Mouse (Mus musculus): ENCODE data around the gene Aff4. TPM values are rescaled to one million over a fixed set of nuclear protein-coding genes. Genes with fewer than 3 reads are reported as not detected.

Gene Aff4
- total and polyA plus RNA-seq, 3 experiments: 13.7 to 80.0 (median 77.3) TPM

DNA sequence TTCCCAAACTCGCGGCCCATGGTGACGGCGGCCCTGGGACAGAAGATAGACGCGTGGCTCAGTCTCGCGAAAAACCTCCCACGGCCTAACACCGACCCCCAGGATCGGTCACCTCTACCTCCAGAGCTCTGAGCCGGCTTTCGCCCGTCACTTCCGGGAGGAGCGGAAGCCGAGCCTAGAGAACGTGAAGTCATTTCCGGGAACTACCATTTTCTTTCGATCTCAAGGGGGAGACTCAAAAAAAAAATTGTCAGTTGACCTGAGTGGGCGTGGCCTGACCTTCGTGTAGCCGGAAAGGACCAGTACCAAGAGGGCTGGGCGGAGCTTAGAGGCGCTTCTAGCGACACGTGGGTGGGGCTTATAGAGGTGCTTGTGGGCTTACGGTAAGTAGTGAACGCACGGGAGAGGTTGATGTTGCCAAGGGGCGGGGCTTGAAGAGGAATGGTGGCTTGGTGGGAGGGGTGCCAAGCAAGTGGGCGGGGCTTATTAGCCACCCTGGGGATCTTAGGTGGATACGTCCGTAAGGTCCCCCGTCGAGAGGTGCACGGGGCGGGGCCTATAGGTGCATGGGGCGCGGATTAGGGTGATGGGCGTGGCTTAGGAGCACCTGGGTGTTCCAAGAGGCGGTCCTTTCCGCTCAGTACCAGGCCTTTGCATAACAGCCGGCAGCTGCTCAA is 80.2 kb downstream of the Aff4 start, which contains the start of the genes Uqcrq and Gdf9:
TSS of gene Uqcrq (minus strand) at position 162 of the 677 bp plus-strand sequence.
TSS of gene Gdf9 (plus strand) at position 354 of the 677 bp plus-strand sequence.
- intact Hi-C loops (cut with DNase I): loop anchor here (5.0 kb wide), 1 partner anchor 134 kb away; no protein-coding TSS in a partner anchor
- TF ChIP-seq POLR2A (IDR thresholded peaks at IDR 0.05; ENCODE audit: insufficient read depth, low read depth, low read length): peak; percentile 95
- no peak for TF ChIP-seq CTCF (IDR thresholded peaks at IDR 0.05)
- 0 out of 2 replicates have a peak, but pooled peaks have one; percentile 33 for TF ChIP-seq EP300 (IDR thresholded peaks at IDR 0.05; ENCODE audit: insufficient read depth, low read depth, low read length)
- DNase-seq: peak; percentile 96 to 99
- Histone ChIP-seq H3K79me2 (replicated peaks; ENCODE audit: control insufficient read depth, insufficient read depth, low read length) (no peaks in the 10 kb centered on the region), H3K36me3 (ENCODE audit: control insufficient read depth, insufficient read depth, low read length) (no peaks in the 10 kb centered on the region), H3K9ac (ENCODE audit: low read depth, low read length) (peak within 1 kb of the TSS; percentile 95), H3K4me1 (ENCODE audit: control insufficient read depth, insufficient read depth, low read length) (peaks cover 4% of the 10 kb centered on the region), H3K27me3 (ENCODE audit: control insufficient read depth, insufficient read depth, low read length) (no peaks in the 10 kb centered on the region), H3K27ac (peak within 1 kb of the TSS; percentile 95), H3K4me3 (peak within 1 kb of the TSS; percentile 99)
- WGBS: under 1% methylated on average over 44 of the region's 44 CpGs

DNA sequence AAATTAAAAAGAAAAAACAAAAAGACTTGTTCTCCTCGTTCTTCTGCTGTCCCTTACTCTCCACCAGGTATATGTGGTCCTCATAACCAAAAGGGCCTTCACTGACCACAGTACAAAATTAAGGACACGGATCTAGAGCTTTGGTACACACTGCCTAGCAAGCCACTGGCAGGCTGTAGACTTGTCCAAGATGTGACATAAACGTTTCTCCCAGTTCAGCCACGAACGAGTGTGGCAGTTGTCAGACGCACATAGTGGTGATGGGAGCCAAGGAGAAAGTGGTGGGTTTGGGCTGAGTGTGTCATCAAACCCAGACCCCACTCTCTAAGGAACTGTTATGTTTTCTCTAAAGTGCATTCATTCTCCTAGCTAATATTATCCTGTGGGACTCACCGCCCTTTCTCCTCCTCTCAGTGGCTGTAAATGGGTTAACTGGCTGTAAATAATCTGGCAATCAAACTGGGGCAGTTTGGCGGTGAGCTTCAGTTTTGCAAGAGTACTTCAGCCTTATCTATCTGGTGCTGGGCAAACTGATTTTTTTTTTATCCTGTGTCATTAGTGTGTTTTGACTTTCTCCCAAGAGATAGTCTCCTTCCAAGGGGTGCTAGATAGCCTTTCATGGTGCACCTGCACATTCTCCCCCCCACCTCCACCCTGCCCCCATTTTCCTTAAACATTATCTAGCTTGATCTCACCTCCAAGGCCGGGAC is 80.9 kb downstream of the Aff4 start:
- intact Hi-C loops (cut with DNase I): loop anchor here (5.0 kb wide), 1 partner anchor 134 kb away; no protein-coding TSS in a partner anchor
- no peak for TF ChIP-seq POLR2A (IDR thresholded peaks at IDR 0.05; ENCODE audit: insufficient read depth, low read depth, low read length)
- no peak for TF ChIP-seq CTCF (IDR thresholded peaks at IDR 0.05)
- TF ChIP-seq EP300 (IDR thresholded peaks at IDR 0.05; ENCODE audit: insufficient read depth, low read depth, low read length): no peak
- no peaks in the 10 kb centered on the region for H3K36me3 ChIP-seq (ENCODE audit: control insufficient read depth, insufficient read depth, low read length)
- DNase-seq: peak; percentile 47 to 48
- no peaks in the 10 kb centered on the region for H3K27me3 ChIP-seq (ENCODE audit: control insufficient read depth, insufficient read depth, low read length)
- 13% methylated on average over 9 of the region's 9 CpGs for WGBS
- no peaks in the 10 kb centered on the region for H3K79me2 ChIP-seq (replicated peaks; ENCODE audit: control insufficient read depth, insufficient read depth, low read length)
- peak overlapping the region; percentile 95 for H3K27ac ChIP-seq
- H3K4me1 ChIP-seq (ENCODE audit: control insufficient read depth, insufficient read depth, low read length): peaks cover 4% of the 10 kb centered on the region
- H3K4me3 ChIP-seq: peak overlapping the region; percentile 99
- H3K9ac ChIP-seq (ENCODE audit: low read depth, low read length): peak overlapping the region; percentile 17

DNA sequence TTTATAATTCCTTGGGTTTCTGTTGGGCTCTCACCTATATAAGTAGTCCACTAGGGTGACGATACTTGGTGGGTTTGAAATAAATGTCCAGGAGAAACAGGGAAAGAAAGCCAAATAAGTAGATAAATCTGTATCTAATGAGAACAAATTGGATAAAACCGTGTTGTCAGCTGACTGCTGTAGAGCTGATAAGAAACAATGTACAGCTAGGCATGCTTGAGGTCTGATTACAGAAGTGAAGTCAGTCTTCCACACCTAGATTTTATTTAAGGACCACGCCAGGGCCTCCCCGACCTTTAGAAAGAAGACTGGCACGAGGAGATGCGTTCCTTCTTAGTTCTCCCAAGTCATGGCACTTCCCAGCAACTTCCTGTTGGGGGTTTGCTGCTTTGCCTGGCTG is 82.4 kb downstream of the Aff4 start:
- no peaks in the 10 kb centered on the region for H3K36me3 ChIP-seq (ENCODE audit: control insufficient read depth, insufficient read depth, low read length)
- DNase-seq: no peak
- no peaks in the 10 kb centered on the region for H3K27me3 ChIP-seq (ENCODE audit: control insufficient read depth, insufficient read depth, low read length)
- intact Hi-C loops (cut with DNase I): loop anchor here (5.0 kb wide), 1 partner anchor 136 kb away; no protein-coding TSS in a partner anchor
- H3K27ac ChIP-seq: no peak overlapping the region
- no peak overlapping the region for H3K9ac ChIP-seq (ENCODE audit: low read depth, low read length)
- peaks cover 4% of the 10 kb centered on the region for H3K4me1 ChIP-seq (ENCODE audit: control insufficient read depth, insufficient read depth, low read length)
- no peak for TF ChIP-seq CTCF (IDR thresholded peaks at IDR 0.05)
- TF ChIP-seq POLR2A (IDR thresholded peaks at IDR 0.05; ENCODE audit: insufficient read depth, low read depth, low read length): no peak
- no peak for TF ChIP-seq EP300 (IDR thresholded peaks at IDR 0.05; ENCODE audit: insufficient read depth, low read depth, low read length)
- H3K4me3 ChIP-seq: no peak overlapping the region
- H3K79me2 ChIP-seq (replicated peaks; ENCODE audit: control insufficient read depth, insufficient read depth, low read length): no peaks in the 10 kb centered on the region
- WGBS: 39% methylated on average over 6 of the region's 6 CpGs

DNA sequence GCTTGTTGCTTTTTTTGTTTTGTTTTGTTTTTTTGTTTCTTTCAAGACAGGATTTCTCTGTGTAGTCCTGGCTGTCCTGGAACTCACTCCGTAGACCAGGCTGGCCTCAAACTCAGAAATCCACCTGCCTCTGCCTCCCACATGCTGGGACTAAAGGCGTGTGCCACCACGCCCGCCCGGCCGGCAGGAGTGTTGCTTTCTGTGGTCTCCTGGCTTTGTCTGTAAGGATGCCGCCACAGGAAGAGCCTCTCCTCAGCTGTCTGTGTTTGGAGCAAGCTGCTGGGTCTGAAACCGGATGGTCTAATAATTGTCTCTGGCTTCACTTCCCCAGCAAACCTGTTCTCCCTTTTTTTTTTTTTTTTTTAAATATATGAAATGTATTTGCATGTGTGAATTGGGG is 84.9 kb downstream of the Aff4 start:
- no peak for DNase-seq
- Histone ChIP-seq H3K27ac (no peak overlapping the region), H3K4me1 (ENCODE audit: control insufficient read depth, insufficient read depth, low read length) (peaks cover 2% of the 10 kb centered on the region), H3K36me3 (ENCODE audit: control insufficient read depth, insufficient read depth, low read length) (no peaks in the 10 kb centered on the region), H3K79me2 (replicated peaks; ENCODE audit: control insufficient read depth, insufficient read depth, low read length) (no peaks in the 10 kb centered on the region), H3K4me3 (no peak overlapping the region), H3K27me3 (ENCODE audit: control insufficient read depth, insufficient read depth, low read length) (no peaks in the 10 kb centered on the region), H3K9ac (ENCODE audit: low read depth, low read length) (no peak overlapping the region)
- 63% methylated on average over 8 of the region's 8 CpGs for WGBS
- TF ChIP-seq EP300 (IDR thresholded peaks at IDR 0.05; ENCODE audit: insufficient read depth, low read depth, low read length) (no peak), POLR2A (IDR thresholded peaks at IDR 0.05; ENCODE audit: insufficient read depth, low read depth, low read length) (no peak), CTCF (IDR thresholded peaks at IDR 0.05) (no peak)
- intact Hi-C loops (cut with DNase I): no loop called here

DNA sequence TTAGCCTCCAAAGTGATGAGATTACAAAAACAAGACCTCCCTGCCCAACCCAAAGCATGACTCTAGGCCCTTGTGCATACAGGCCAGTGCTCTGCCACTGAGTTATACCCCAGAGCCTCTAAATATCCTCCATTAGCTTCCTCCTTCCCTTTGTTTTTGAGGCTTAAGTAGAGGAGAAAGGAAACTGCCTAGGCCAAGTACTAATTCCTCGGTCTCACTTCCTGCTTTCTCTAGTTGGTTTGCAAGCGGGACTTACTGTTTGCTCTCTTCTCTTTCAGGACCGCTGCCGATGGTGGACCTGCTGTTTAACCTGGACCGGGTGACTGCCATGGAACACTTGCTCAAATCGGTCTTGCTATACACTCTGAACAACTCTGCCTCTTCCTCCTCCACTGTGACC is 85.7 kb downstream of the Aff4 start:
- Histone ChIP-seq H3K27ac (no peak overlapping the region), H3K4me3 (no peak overlapping the region), H3K4me1 (ENCODE audit: control insufficient read depth, insufficient read depth, low read length) (peaks cover 1% of the 10 kb centered on the region), H3K9ac (ENCODE audit: low read depth, low read length) (no peak overlapping the region), H3K27me3 (ENCODE audit: control insufficient read depth, insufficient read depth, low read length) (no peaks in the 10 kb centered on the region), H3K36me3 (ENCODE audit: control insufficient read depth, insufficient read depth, low read length) (no peaks in the 10 kb centered on the region), H3K79me2 (replicated peaks; ENCODE audit: control insufficient read depth, insufficient read depth, low read length) (no peaks in the 10 kb centered on the region)
- WGBS: 76% methylated on average over 6 of the region's 6 CpGs
- no peak for TF ChIP-seq CTCF (IDR thresholded peaks at IDR 0.05)
- no peak for TF ChIP-seq POLR2A (IDR thresholded peaks at IDR 0.05; ENCODE audit: insufficient read depth, low read depth, low read length)
- no peak for TF ChIP-seq EP300 (IDR thresholded peaks at IDR 0.05; ENCODE audit: insufficient read depth, low read depth, low read length)
- intact Hi-C loops (cut with DNase I): no loop called here
- no peak for DNase-seq

Measured in heart, adult 2 months (tissue).